15 mouse cellular contexts compared by ENCODE assay signal in the genomic region with DNA sequence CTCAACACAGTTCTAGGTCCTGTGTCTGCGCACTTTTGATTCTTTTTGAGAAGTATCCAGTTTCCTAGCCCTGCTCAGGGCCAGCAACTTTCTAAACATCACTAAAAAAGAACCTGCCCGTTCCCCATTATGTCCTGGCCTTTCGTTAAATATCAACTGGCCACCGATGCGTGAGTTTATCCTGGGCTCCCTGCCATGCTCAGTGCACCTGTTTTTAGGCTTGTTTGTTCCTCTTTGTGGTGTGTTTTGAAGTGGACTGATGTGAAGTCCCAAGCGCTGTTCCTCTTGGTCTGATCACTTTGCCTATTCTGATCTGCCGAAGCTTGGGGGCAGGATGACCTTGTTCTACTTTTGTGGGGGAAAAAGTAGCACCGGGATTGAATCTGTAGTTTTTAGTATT. TPM values are rescaled to one million over a fixed set of nuclear protein-coding genes. Genes with fewer than 3 reads are reported as not detected.
DNase-seq lines count a peak whose midpoint lies in the region; ATAC-seq lines count a peak whose summit lies in the region.
"Had no signal": no experiment of that assay in that cellular context is flagged by ENCODE, and none has a peak within 500 bp of the region (broad histone marks: within the 10 kb centered on the region; RNA-seq: fewer than 3 reads in every experiment).

No protein-coding gene starts in this region.

- no peak for ATAC-seq in kidney, embryonic 14.5 days (ENCODE audit: low FRiP score, low TSS enrichment)
- ATAC-seq in megakaryocyte progenitor cell, adult 5-6 weeks (replicated peaks; ENCODE audit: poor library complexity): no peak
- ATAC-seq: forebrain, embryonic 13.5 days; inflammation-experienced regulatory T-cells, adult 6 months; midbrain, embryonic 15.5 days had no signal

- H3K4me1 ChIP-seq in kidney, embryonic 14.5 days (ENCODE audit: control insufficient read depth, insufficient read depth, low read length): peaks cover 22% of the 10 kb centered on the region

- peaks cover 6% of the 10 kb centered on the region; the same call in 1 of the 2 replicates for H3K9me3 ChIP-seq in kidney, embryonic 14.5 days (ENCODE audit: control insufficient read depth, low read length)
- H3K9me3 ChIP-seq: G1E; hindbrain, embryonic 12.5 days; midbrain, embryonic 15.5 days had no signal

- peaks cover 3% of the 10 kb centered on the region; the same call in 1 of the 2 replicates for H3K27me3 ChIP-seq in kidney, embryonic 14.5 days (ENCODE audit: control insufficient read depth, insufficient read depth, low read length)

- DNase-seq in A20 (ENCODE audit: low read depth, low spot score): peak; percentile 57
- peak; percentile 59 for DNase-seq in Muller cell, postnatal 12 days (ENCODE audit: inconsistent ontology term)
- peak; percentile 70 to 76 for DNase-seq in kidney, postnatal 4 days
- no peak for DNase-seq in thymus, postnatal 36 days
- DNase-seq in adrenal gland, postnatal 25 days: no peak
- DNase-seq: cerebellum, postnatal 14 days; lung, embryonic 14.5 days had no signal

- H3K9ac ChIP-seq in kidney, embryonic 14.5 days (ENCODE audit: low read depth, low read length): no peak overlapping the region
- H3K9ac ChIP-seq: forebrain, embryonic 13.5 days; hindbrain, embryonic 12.5 days; lung, embryonic 14.5 days; midbrain, embryonic 15.5 days had no signal

- no peaks in the 10 kb centered on the region for H3K36me3 ChIP-seq in kidney, embryonic 14.5 days (ENCODE audit: control insufficient read depth, insufficient read depth, low read length)
- H3K36me3 ChIP-seq: G1E; hindbrain, embryonic 12.5 days; midbrain, embryonic 15.5 days had no signal

- H3K4me2 ChIP-seq in kidney, embryonic 14.5 days (replicated peaks; ENCODE audit: low read depth, low read length): no peak overlapping the region
- H3K4me2 ChIP-seq: forebrain, embryonic 13.5 days; hindbrain, embryonic 12.5 days; lung, embryonic 14.5 days; midbrain, embryonic 15.5 days had no signal

- H3K4me3 ChIP-seq in kidney, embryonic 14.5 days (ENCODE audit: low read length): no peak overlapping the region
- H3K4me3 ChIP-seq: forebrain, embryonic 13.5 days; hindbrain, embryonic 12.5 days; layer of hippocampus, adult 2 months; midbrain, embryonic 15.5 days had no signal

- whole genome bisulfite sequencing in kidney, embryonic 14.5 days: 46% methylated on average over 8 of the region's 8 CpGs

- peak overlapping the region; percentile 83; the same call in 1 of the 2 replicates for H3K27ac ChIP-seq in kidney, embryonic 14.5 days (ENCODE audit: low read depth, low read length)
- H3K27ac ChIP-seq: forebrain, embryonic 13.5 days; hindbrain, embryonic 12.5 days; layer of hippocampus, adult 2 months; midbrain, embryonic 15.5 days had no signal

RNA-seq across cellular contexts. Expression of a gene that starts 7.2 kb away (rescaled TPM):
- 19.5 TPM in 2 replicates for polyA plus RNA-seq in kidney, embryonic 14.5 days (2014; fragmentation: Nextera tagmentation; extraction: Ambion mirVana)
- total RNA-seq in megakaryocyte progenitor cell, adult 5-6 weeks (2015): 1.3 and 2.2 TPM in 2 replicates
- 3.7 and 5.2 TPM in 2 replicates for total RNA-seq in megakaryocyte progenitor cell, adult 5-6 weeks (2017)
- total RNA-seq in adrenal gland, postnatal 25 days (2021): 10.6 and 11.4 TPM in 2 replicates
- total RNA-seq: G1E; layer of hippocampus, adult 2 months had no signal
- polyA plus RNA-seq: G1E had no signal

RNA-seq across cellular contexts. Expression of a gene that starts 26.0 kb away (rescaled TPM):
- 116 TPM in 2 replicates for polyA plus RNA-seq in kidney, embryonic 14.5 days (2014; fragmentation: Nextera tagmentation; extraction: Ambion mirVana)
- 59.8 and 65.7 TPM in 2 replicates for total RNA-seq in megakaryocyte progenitor cell, adult 5-6 weeks (2015)
- 70.6 and 72.5 TPM in 2 replicates for total RNA-seq in megakaryocyte progenitor cell, adult 5-6 weeks (2017)
- 75.0 and 77.5 TPM in 2 replicates for total RNA-seq in adrenal gland, postnatal 25 days (2021)

Comparison
In these comparisons a context has a peak if more than half of its experiments do, and no peak if none do; other contexts are left out.
1. DNase-seq: peak in A20 (single experiment), Muller cell, postnatal 12 days (single experiment) and kidney, postnatal 4 days (2 of 2); none in thymus, postnatal 36 days (0 of 2) and adrenal gland, postnatal 25 days (single experiment).